Mouse (Mus musculus): ENCODE measurements around the gene Slc44a5. TPM values are rescaled to one million over a fixed set of nuclear protein-coding genes. Genes with fewer than 3 reads are reported as not detected.

The Slc44a5 gene
- polyA plus RNA-seq, 1 experiment = 0.05 TPM

DNA sequence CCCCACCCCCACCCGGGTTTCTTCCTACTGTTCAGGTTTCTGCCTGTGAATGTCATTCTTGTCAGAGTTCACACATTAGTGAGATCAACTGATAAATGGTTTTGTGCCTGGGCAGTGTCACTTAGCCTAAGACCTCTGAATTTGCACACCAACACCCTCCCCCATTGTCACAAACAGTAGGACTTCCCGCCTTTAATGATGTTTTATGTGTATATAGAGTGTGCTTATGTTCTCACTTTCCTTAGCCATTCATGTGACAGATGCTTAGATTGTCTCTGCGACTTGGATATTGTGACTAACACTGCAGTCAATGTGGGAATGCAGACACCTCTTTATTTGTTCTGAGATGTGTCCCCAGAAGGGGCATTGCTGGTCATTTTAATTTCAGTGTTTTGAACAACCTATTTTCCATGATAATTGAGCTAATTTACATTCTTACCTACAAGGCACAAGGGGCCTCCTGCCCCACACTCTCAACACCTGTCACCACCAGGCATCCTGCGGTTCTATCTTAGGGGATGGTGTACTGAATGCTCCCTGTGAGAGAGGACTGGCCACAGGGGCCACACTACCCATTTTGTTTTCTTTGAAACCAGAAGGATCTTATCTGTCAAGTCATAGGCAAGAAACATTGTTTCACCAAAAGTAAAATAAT, 236.7 kb downstream of the Slc44a5 start:
- WGBS = 49% methylated on average over 4 of the region's 4 CpGs

DNA sequence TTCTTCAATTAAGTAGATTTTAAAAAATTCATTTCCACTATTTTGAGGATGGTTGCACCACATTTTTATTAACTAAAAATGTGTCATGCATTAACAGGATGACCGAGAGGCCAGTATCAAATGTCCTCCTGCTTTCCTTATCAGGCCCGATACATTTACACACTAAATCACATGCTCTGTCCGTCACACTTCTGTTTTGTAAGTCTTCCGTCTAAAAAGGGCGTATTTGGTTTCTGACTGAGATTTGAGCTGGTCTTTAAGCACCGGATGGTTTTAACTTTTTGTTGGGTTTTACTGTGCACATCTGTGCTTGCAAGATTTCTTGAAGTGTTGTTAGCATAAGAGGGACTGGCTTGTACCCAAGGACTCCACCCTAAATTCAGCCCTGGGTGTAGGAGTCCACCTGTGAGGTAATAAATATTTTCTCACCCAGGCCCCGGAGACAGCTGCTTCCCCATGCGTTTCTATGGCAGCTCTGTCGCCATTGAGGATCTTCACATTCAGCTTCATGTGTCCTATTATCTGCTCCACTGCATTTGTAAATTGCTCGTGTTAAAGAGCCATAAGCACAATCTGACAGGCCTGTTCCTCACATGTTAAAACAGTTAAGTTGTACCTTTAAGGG, 237.3 kb downstream of the Slc44a5 start:
- TF ChIP-seq POLR2A (IDR thresholded peaks at IDR 0.05; ENCODE audit: control insufficient read depth, extremely low read depth, insufficient read depth, low read length, poor library complexity) (no peak), CTCF (IDR thresholded peaks at IDR 0.05; ENCODE audit: borderline replicate concordance, control insufficient read depth, extremely low read depth, insufficient read depth, low read length, poor library complexity) (no peak)
- Histone ChIP-seq H3K36me3 (ENCODE audit: control insufficient read depth, insufficient read depth, low read length) (no peaks in the 10 kb centered on the region), H3K27ac (ENCODE audit: control insufficient read depth, insufficient read depth, low read length) (no peak overlapping the region), H3K4me1 (replicated peaks; ENCODE audit: control insufficient read depth, insufficient read depth, low read length) (no peaks in the 10 kb centered on the region), H3K4me3 (ENCODE audit: control insufficient read depth, insufficient read depth, low read length) (no peak overlapping the region), H3K27me3 (ENCODE audit: control insufficient read depth, insufficient read depth, low read length) (no peaks in the 10 kb centered on the region)
- DNase-seq = no peak
- WGBS = 89% methylated on average over 10 of the region's 10 CpGs

More for the DNA sequence above, 236.7 kb downstream of the Slc44a5 start:
- no peak overlapping the region for H3K27ac ChIP-seq (ENCODE audit: control insufficient read depth, insufficient read depth, low read length)
- no peak for DNase-seq
- TF ChIP-seq CTCF (IDR thresholded peaks at IDR 0.05; ENCODE audit: borderline replicate concordance, control insufficient read depth, extremely low read depth, insufficient read depth, low read length, poor library complexity) (no peak), POLR2A (IDR thresholded peaks at IDR 0.05; ENCODE audit: control insufficient read depth, extremely low read depth, insufficient read depth, low read length, poor library complexity) (no peak)
- H3K4me1 ChIP-seq (replicated peaks; ENCODE audit: control insufficient read depth, insufficient read depth, low read length) = no peaks in the 10 kb centered on the region
- no peaks in the 10 kb centered on the region for H3K27me3 ChIP-seq (ENCODE audit: control insufficient read depth, insufficient read depth, low read length)
- H3K4me3 ChIP-seq (ENCODE audit: control insufficient read depth, insufficient read depth, low read length) = no peak overlapping the region
- no peaks in the 10 kb centered on the region for H3K36me3 ChIP-seq (ENCODE audit: control insufficient read depth, insufficient read depth, low read length)

GRCm38 (mm10) chr3:154212551-154212950, 239.3 kb downstream of the Slc44a5 start:
- Histone ChIP-seq H3K4me1 (replicated peaks; ENCODE audit: control insufficient read depth, insufficient read depth, low read length) (no peaks in the 10 kb centered on the region), H3K36me3 (ENCODE audit: control insufficient read depth, insufficient read depth, low read length) (no peaks in the 10 kb centered on the region), H3K27me3 (ENCODE audit: control insufficient read depth, insufficient read depth, low read length) (no peaks in the 10 kb centered on the region), H3K27ac (ENCODE audit: control insufficient read depth, insufficient read depth, low read length) (no peak overlapping the region), H3K4me3 (ENCODE audit: control insufficient read depth, insufficient read depth, low read length) (no peak overlapping the region)
- no peak for DNase-seq
- TF ChIP-seq POLR2A (IDR thresholded peaks at IDR 0.05; ENCODE audit: control insufficient read depth, extremely low read depth, insufficient read depth, low read length, poor library complexity) (no peak), CTCF (IDR thresholded peaks at IDR 0.05; ENCODE audit: borderline replicate concordance, control insufficient read depth, extremely low read depth, insufficient read depth, low read length, poor library complexity) (no peak)
- WGBS = 94% methylated on average over 2 of the region's 2 CpGs

DNA sequence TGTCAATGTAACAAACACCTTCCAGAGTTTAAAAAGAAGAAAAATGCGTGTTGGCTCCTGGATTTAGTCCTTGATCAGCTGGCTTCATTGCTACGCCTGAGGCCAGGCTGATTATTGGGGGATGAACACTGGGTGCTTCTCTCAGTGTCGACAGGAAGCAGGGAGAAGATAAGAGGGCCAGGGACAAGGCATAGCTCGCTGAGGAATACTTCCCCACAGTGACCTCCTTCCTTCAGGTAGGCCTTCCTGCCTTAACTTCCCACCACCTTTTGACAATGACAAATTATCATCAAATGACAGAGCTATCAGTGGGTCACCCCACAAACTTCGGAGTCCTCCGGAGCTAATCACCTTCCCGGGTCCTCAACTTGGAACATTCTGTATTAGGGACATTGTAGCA, 242.1 kb downstream of the Slc44a5 start:
- H3K27me3 ChIP-seq (ENCODE audit: control insufficient read depth, insufficient read depth, low read length) = no peaks in the 10 kb centered on the region
- WGBS = 74% methylated on average over 7 of the region's 7 CpGs
- DNase-seq = no peak
- H3K36me3 ChIP-seq (ENCODE audit: control insufficient read depth, insufficient read depth, low read length) = no peaks in the 10 kb centered on the region
- no peaks in the 10 kb centered on the region for H3K4me1 ChIP-seq (replicated peaks; ENCODE audit: control insufficient read depth, insufficient read depth, low read length)
- H3K4me3 ChIP-seq (ENCODE audit: control insufficient read depth, insufficient read depth, low read length) = no peak overlapping the region
- no peak for TF ChIP-seq POLR2A (IDR thresholded peaks at IDR 0.05; ENCODE audit: control insufficient read depth, extremely low read depth, insufficient read depth, low read length, poor library complexity)
- no peak for TF ChIP-seq CTCF (IDR thresholded peaks at IDR 0.05; ENCODE audit: borderline replicate concordance, control insufficient read depth, extremely low read depth, insufficient read depth, low read length, poor library complexity)
- no peak overlapping the region for H3K27ac ChIP-seq (ENCODE audit: control insufficient read depth, insufficient read depth, low read length)

DNA sequence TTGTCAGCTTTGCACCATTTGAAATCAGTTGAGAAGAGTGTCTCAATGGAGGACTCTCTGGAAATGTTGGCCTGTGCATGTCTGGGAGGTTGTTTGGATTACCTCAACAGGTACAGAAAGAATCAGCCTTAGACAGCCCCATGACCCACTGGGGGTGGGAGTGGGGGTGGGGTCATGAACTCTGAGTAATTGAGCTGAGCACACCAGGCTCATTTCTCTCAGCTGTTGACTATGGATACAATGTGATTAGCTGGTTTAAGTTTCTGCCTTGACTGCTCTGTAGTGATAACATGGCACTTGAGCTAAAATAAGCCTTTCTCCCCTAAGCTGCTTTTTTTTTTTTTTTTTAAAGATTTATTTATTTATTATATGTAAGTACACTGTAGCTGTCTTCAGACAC, 242.5 kb downstream of the Slc44a5 start:
- DNase-seq = no peak
- H3K27me3 ChIP-seq (ENCODE audit: control insufficient read depth, insufficient read depth, low read length) = no peaks in the 10 kb centered on the region
- no peak overlapping the region for H3K27ac ChIP-seq (ENCODE audit: control insufficient read depth, insufficient read depth, low read length)
- H3K36me3 ChIP-seq (ENCODE audit: control insufficient read depth, insufficient read depth, low read length) = no peaks in the 10 kb centered on the region
- H3K4me3 ChIP-seq (ENCODE audit: control insufficient read depth, insufficient read depth, low read length) = no peak overlapping the region
- TF ChIP-seq CTCF (IDR thresholded peaks at IDR 0.05; ENCODE audit: borderline replicate concordance, control insufficient read depth, extremely low read depth, insufficient read depth, low read length, poor library complexity) (no peak), POLR2A (IDR thresholded peaks at IDR 0.05; ENCODE audit: control insufficient read depth, extremely low read depth, insufficient read depth, low read length, poor library complexity) (no peak)
- H3K4me1 ChIP-seq (replicated peaks; ENCODE audit: control insufficient read depth, insufficient read depth, low read length) = no peaks in the 10 kb centered on the region

GRCm38 (mm10) chr3:154222141-154222591, 248.9 kb downstream of the Slc44a5 start:
- Histone ChIP-seq H3K36me3 (ENCODE audit: control insufficient read depth, insufficient read depth, low read length) (no peaks in the 10 kb centered on the region), H3K4me3 (ENCODE audit: control insufficient read depth, insufficient read depth, low read length) (no peak overlapping the region), H3K27ac (ENCODE audit: control insufficient read depth, insufficient read depth, low read length) (no peak overlapping the region), H3K27me3 (ENCODE audit: control insufficient read depth, insufficient read depth, low read length) (no peaks in the 10 kb centered on the region), H3K4me1 (replicated peaks; ENCODE audit: control insufficient read depth, insufficient read depth, low read length) (no peaks in the 10 kb centered on the region)
- no peak for DNase-seq
- WGBS = 70% methylated on average over 8 of the region's 8 CpGs
- TF ChIP-seq POLR2A (IDR thresholded peaks at IDR 0.05; ENCODE audit: control insufficient read depth, extremely low read depth, insufficient read depth, low read length, poor library complexity) = no peak
- TF ChIP-seq CTCF (IDR thresholded peaks at IDR 0.05; ENCODE audit: borderline replicate concordance, control insufficient read depth, extremely low read depth, insufficient read depth, low read length, poor library complexity) = no peak

Data from thymus, adult 2 months (tissue).